Mouse (Mus musculus) neural tube, embryonic 11.5 days (tissue): ENCODE measurements around the gene Smyd1. TPM values are rescaled to one million over a fixed set of nuclear protein-coding genes. Genes with fewer than 3 reads are reported as not detected.

Source experiments
- ATAC-seq: fragments of 200-750 bp; cut with Nextera tagmentation; 2 replicates; pipeline ENCODE4 v1.8.0; 2017; ENCODE audit warnings: moderate number of reproducible peaks, mild to moderate bottlenecking, moderate TSS enrichment, moderate library complexity; ENCODE audit not compliant: insufficient read depth, low FRiP score, low TSS enrichment
- DNase-seq: peaks from one replicate; pipeline ENCODE4 v3.0.0-alpha.2; 2015; ENCODE audit warnings: low spot score
- H3K27ac ChIP-seq: fragments of 300-500 bp; sonication (generic); 2 replicates; pipeline ENCODE4 v1.5.1; 2014; ENCODE audit warnings: low read depth, mild to moderate bottlenecking, low read length
- H3K27me3 ChIP-seq: fragments of 300-500 bp; sonication (generic); 2 replicates; pipeline ENCODE4 v1.6.1; 2014; ENCODE audit warnings: mild to moderate bottlenecking, low read length, mixed read lengths; ENCODE audit not compliant: control insufficient read depth, insufficient read depth
- H3K36me3 ChIP-seq: fragments of 300-500 bp; sonication (generic); 2 replicates; pipeline ENCODE4 v1.6.1; 2014; ENCODE audit warnings: mild to moderate bottlenecking, low read length, moderate library complexity, mixed read lengths; ENCODE audit not compliant: control insufficient read depth, insufficient read depth
- H3K4me1 ChIP-seq: fragments of 300-500 bp; sonication (generic); 2 replicates; pipeline ENCODE4 v1.6.1; 2014; ENCODE audit warnings: low read length, mixed read lengths; ENCODE audit not compliant: control insufficient read depth, insufficient read depth
- H3K4me2 ChIP-seq: fragments of 300-500 bp; sonication (generic); 2 replicates; pipeline ENCODE4 v1.6.1; 2014; ENCODE audit warnings: low read depth, mild to moderate bottlenecking, moderate library complexity
- H3K4me3 ChIP-seq: fragments of 300-500 bp; sonication (generic); 2 replicates; pipeline ENCODE4 v1.5.1; 2014; ENCODE audit warnings: low read depth, low read length
- H3K9ac ChIP-seq: fragments of 300-500 bp; sonication (generic); 2 replicates; pipeline ENCODE4 v1.6.1; 2014; ENCODE audit warnings: mild to moderate bottlenecking, low read length
- H3K9me3 ChIP-seq: fragments of 300-500 bp; sonication (generic); 2 replicates; pipeline ENCODE4 v1.6.1; 2016; ENCODE audit warnings: low read length; ENCODE audit not compliant: control insufficient read depth
- WGBS: fragments of 180-500 bp; shearing (Covaris S2); extraction: QIAGEN DNeasy Blood & Tissue Kit; methylation state at CpG from one replicate; pipeline ENCODE4 v1.1.7; 2014; 5-methylcytosine and 5-hydroxymethylcytosine counted together
- polyA plus RNA-seq: library from polyadenylated mRNA; unstranded; fragments of >200 nt; fragmentation: Nextera tagmentation; extraction: Ambion mirVana; gene quantifications from 2 replicates; pipeline ENCODE4 v1.2.1, GENCODE M21; 2014

Smyd1 gene
- polyA plus RNA-seq, 1 experiment from 2014 or later = 4.6 TPM

- H3K27ac ChIP-seq = no peak overlapping the region
- DNase-seq (no peak), ATAC-seq (no peak)
- H3K9ac ChIP-seq = no peak overlapping the region
- H3K4me2 ChIP-seq = no peak overlapping the region
- H3K9me3 ChIP-seq = no peaks in the 10 kb centered on the region
- 69% methylated on average over 6 of the region's 6 CpGs for WGBS
- H3K4me1 ChIP-seq = no peaks in the 10 kb centered on the region
- H3K27me3 ChIP-seq = no peaks in the 10 kb centered on the region
- no peaks in the 10 kb centered on the region for H3K36me3 ChIP-seq
- H3K4me3 ChIP-seq = no peak overlapping the region
These were observed 61.9 kb downstream of the Smyd1 start for GRCm38 (mm10) chr6:71260051-71260640.

GRCm38 (mm10) chr6:71259166-71259565, 62.9 kb downstream of the Smyd1 start:
- ATAC-seq = no peak
- WGBS = 86% methylated on average over 4 of the region's 4 CpGs

GRCm38 (mm10) chr6:71258562-71258961, 63.5 kb downstream of the Smyd1 start:
- no peak for ATAC-seq
- Histone ChIP-seq H3K9me3 (no peaks in the 10 kb centered on the region), H3K36me3 (no peaks in the 10 kb centered on the region), H3K4me2 (no peak overlapping the region), H3K9ac (no peak overlapping the region), H3K27ac (no peak overlapping the region), H3K4me3 (no peak overlapping the region), H3K27me3 (no peaks in the 10 kb centered on the region), H3K4me1 (no peaks in the 10 kb centered on the region)
- no peak for DNase-seq
- WGBS = 90% methylated on average over 2 of the region's 2 CpGs

More at GRCm38 (mm10) chr6:71259166-71259565, 62.9 kb downstream of the Smyd1 start:
- H3K4me2 ChIP-seq = no peak overlapping the region
- H3K9ac ChIP-seq = no peak overlapping the region
- H3K4me1 ChIP-seq = no peaks in the 10 kb centered on the region
- H3K27ac ChIP-seq = no peak overlapping the region
- no peak overlapping the region for H3K4me3 ChIP-seq
- H3K27me3 ChIP-seq = no peaks in the 10 kb centered on the region
- DNase-seq = no peak
- H3K36me3 ChIP-seq = no peaks in the 10 kb centered on the region
- no peaks in the 10 kb centered on the region for H3K9me3 ChIP-seq

GRCm38 (mm10) chr6:71257375-71257774, 64.7 kb downstream of the Smyd1 start:
- no peak overlapping the region for H3K27ac ChIP-seq
- H3K36me3 ChIP-seq = no peaks in the 10 kb centered on the region
- H3K9ac ChIP-seq = no peak overlapping the region
- 76% methylated on average over 1 of the region's 1 CpGs for WGBS
- no peak for ATAC-seq
- no peak overlapping the region for H3K4me2 ChIP-seq
- no peaks in the 10 kb centered on the region for H3K9me3 ChIP-seq
- no peaks in the 10 kb centered on the region for H3K4me1 ChIP-seq
- H3K4me3 ChIP-seq = no peak overlapping the region
- DNase-seq = no peak
- no peaks in the 10 kb centered on the region for H3K27me3 ChIP-seq

GRCm38 (mm10) chr6:71256166-71256565, 65.9 kb downstream of the Smyd1 start:
- Histone ChIP-seq H3K4me2 (no peak overlapping the region), H3K4me3 (no peak overlapping the region), H3K9ac (no peak overlapping the region), H3K9me3 (no peaks in the 10 kb centered on the region), H3K36me3 (no peaks in the 10 kb centered on the region), H3K27ac (no peak overlapping the region), H3K27me3 (no peaks in the 10 kb centered on the region), H3K4me1 (no peaks in the 10 kb centered on the region)
- WGBS = 90% methylated on average over 10 of the region's 10 CpGs
- no peak for DNase-seq
- ATAC-seq = no peak

GRCm38 (mm10) chr6:71254456-71254855, 67.6 kb downstream of the Smyd1 start:
- ATAC-seq = no peak
- WGBS = 94% methylated on average over 6 of the region's 6 CpGs
- Histone ChIP-seq H3K9me3 (no peaks in the 10 kb centered on the region), H3K27ac (no peak overlapping the region), H3K27me3 (no peaks in the 10 kb centered on the region), H3K4me2 (no peak overlapping the region), H3K4me1 (no peaks in the 10 kb centered on the region), H3K9ac (no peak overlapping the region), H3K36me3 (no peaks in the 10 kb centered on the region), H3K4me3 (no peak overlapping the region)
- no peak for DNase-seq

GRCm38 (mm10) chr6:71250951-71251350, 71.1 kb downstream of the Smyd1 start:
- Histone ChIP-seq H3K36me3 (no peaks in the 10 kb centered on the region), H3K4me1 (no peaks in the 10 kb centered on the region), H3K9me3 (no peaks in the 10 kb centered on the region), H3K9ac (no peak overlapping the region), H3K4me3 (no peak overlapping the region), H3K27ac (no peak overlapping the region), H3K4me2 (no peak overlapping the region), H3K27me3 (no peaks in the 10 kb centered on the region)
- no peak for DNase-seq
- no peak for ATAC-seq
- WGBS = 84% methylated on average over 8 of the region's 8 CpGs

- no peaks in the 10 kb centered on the region for H3K27me3 ChIP-seq
- 79% methylated on average over 3 of the region's 3 CpGs for WGBS
- no peak overlapping the region for H3K9ac ChIP-seq
- H3K4me1 ChIP-seq = no peaks in the 10 kb centered on the region
- no peak overlapping the region for H3K4me2 ChIP-seq
- H3K4me3 ChIP-seq = no peak overlapping the region
- no peaks in the 10 kb centered on the region for H3K9me3 ChIP-seq
- ATAC-seq (no peak), DNase-seq (no peak)
- no peaks in the 10 kb centered on the region for H3K36me3 ChIP-seq
- no peak overlapping the region for H3K27ac ChIP-seq
These were observed 72.4 kb downstream of the Smyd1 start for GRCm38 (mm10) chr6:71249615-71250014.

GRCm38 (mm10) chr6:71248420-71248819, 73.6 kb downstream of the Smyd1 start:
- no peak for ATAC-seq
- DNase-seq = no peak
- H3K4me3 ChIP-seq = no peak overlapping the region
- H3K36me3 ChIP-seq = no peaks in the 10 kb centered on the region
- no peaks in the 10 kb centered on the region for H3K9me3 ChIP-seq
- H3K4me2 ChIP-seq = no peak overlapping the region
- 83% methylated on average over 1 of the region's 1 CpGs for WGBS
- no peaks in the 10 kb centered on the region for H3K4me1 ChIP-seq
- no peak overlapping the region for H3K9ac ChIP-seq
- no peaks in the 10 kb centered on the region for H3K27me3 ChIP-seq
- no peak overlapping the region for H3K27ac ChIP-seq
